Mouse (Mus musculus): ENCODE measurements around the gene 1600002K03Rik. TPM values are rescaled to one million over a fixed set of nuclear protein-coding genes. Genes with fewer than 3 reads are reported as not detected.

1600002K03Rik gene
- total and polyA plus RNA-seq, 3 experiments: 5.9 to 6.3 (median 6.0) TPM

DNA sequence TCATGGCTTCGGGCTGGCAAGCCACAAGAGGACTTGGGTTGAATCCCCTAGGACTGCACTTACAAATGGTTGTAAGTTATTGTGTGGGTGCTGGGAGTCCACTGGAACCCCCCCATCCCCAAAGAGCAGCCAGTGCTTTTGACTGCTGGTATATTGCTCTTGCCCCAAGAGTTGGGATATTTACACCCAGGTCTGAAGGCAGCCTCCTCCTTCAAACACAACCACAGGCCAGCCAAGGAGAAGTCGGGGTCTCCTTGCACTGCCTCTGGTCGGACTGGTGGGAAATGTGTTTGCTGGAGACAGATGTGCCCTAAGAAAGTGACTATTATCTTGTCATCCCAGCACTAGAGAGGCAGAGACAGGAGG lies 10.5 kb upstream of the 1600002K03Rik start:
- Histone ChIP-seq H3K4me3 (no peak overlapping the region), H3K36me3 (ENCODE audit: control insufficient read depth, insufficient read depth, low read length) (peaks cover 6% of the 10 kb centered on the region), H3K79me2 (replicated peaks; ENCODE audit: control insufficient read depth, insufficient read depth, low read length) (no peaks in the 10 kb centered on the region), H3K27me3 (ENCODE audit: control insufficient read depth, insufficient read depth, low read length) (no peaks in the 10 kb centered on the region), H3K4me1 (ENCODE audit: control insufficient read depth, insufficient read depth, low read length) (peaks cover 31% of the 10 kb centered on the region), H3K9ac (ENCODE audit: low read depth, low read length) (no peak overlapping the region), H3K27ac (peak overlapping the region; percentile 95)
- WGBS: 90% methylated on average over 3 of the region's 3 CpGs
- intact Hi-C loops (cut with DNase I): no loop called here
- peak in 1 of 2 experiments; percentile 6 for DNase-seq
- TF ChIP-seq CTCF (IDR thresholded peaks at IDR 0.05) (no peak), EP300 (IDR thresholded peaks at IDR 0.05; ENCODE audit: insufficient read depth, low read depth, low read length) (no peak), POLR2A (IDR thresholded peaks at IDR 0.05; ENCODE audit: insufficient read depth, low read depth, low read length) (no peak)

DNA sequence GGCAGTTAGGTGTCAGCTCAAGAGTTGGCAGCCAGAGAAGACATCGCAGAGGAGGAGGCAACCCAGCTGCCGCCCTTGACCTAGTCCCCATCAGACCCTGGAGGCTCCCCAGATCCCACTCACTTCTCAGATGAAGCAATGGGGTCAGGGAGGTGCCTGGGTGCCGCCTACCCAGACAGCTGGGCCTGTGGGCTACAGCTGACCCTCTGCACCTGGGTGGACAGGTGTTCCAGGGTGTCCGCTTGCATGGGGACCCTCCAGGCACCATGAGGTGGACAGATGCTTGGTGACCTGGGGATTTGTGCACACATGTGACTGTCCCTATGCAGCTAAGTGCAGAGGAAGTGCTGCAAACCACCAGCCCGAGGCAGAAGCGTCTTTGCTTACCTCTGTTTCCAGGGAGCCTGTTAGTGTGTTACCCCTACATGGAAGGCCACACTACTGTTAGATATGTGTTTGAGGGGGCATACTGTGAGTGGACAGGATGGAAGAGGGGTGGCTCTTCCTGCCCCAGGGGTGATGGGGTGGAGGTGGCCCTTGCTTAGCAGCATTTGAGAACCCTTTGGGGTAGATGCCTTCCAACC lies 9.9 kb upstream of the 1600002K03Rik start:
- DNase-seq: peak; percentile 18 to 27
- no peak overlapping the region for H3K9ac ChIP-seq (ENCODE audit: low read depth, low read length)

DNA sequence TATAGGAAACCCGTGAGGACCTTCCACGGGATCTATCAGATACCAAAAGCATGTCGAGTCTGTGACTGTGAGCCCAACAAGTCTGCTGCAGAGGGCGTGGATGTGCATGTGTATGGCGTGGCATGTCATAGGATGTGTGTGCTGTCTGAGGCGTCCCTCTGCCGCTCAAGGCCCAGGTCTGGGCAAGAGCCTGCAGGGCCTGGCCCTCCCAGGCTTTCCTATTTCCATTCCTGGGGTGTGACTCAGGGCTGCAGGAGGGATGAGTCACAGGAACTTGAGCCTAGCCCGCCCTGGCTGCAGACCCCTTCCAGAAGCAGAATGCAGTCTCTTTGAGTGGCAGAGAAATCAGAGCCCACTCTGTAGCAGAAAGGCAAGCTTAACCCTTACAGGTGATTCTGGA lies 9.0 kb upstream of the 1600002K03Rik start:
- no peak for TF ChIP-seq EP300 (IDR thresholded peaks at IDR 0.05; ENCODE audit: insufficient read depth, low read depth, low read length)
- no peak for TF ChIP-seq CTCF (IDR thresholded peaks at IDR 0.05)
- TF ChIP-seq POLR2A (IDR thresholded peaks at IDR 0.05; ENCODE audit: insufficient read depth, low read depth, low read length): no peak
- no peak overlapping the region for H3K4me3 ChIP-seq
- H3K79me2 ChIP-seq (replicated peaks; ENCODE audit: control insufficient read depth, insufficient read depth, low read length): no peaks in the 10 kb centered on the region
- peak; percentile 53 to 72 for DNase-seq
- peaks cover 29% of the 10 kb centered on the region for H3K4me1 ChIP-seq (ENCODE audit: control insufficient read depth, insufficient read depth, low read length)
- H3K27me3 ChIP-seq (ENCODE audit: control insufficient read depth, insufficient read depth, low read length): no peaks in the 10 kb centered on the region
- intact Hi-C loops (cut with DNase I): no loop called here
- peaks cover 1% of the 10 kb centered on the region; the same call in 1 of the 2 replicates for H3K36me3 ChIP-seq (ENCODE audit: control insufficient read depth, insufficient read depth, low read length)
- H3K9ac ChIP-seq (ENCODE audit: low read depth, low read length): no peak overlapping the region
- WGBS: 46% methylated on average over 8 of the region's 8 CpGs
- peak overlapping the region; percentile 74 for H3K27ac ChIP-seq

More for the DNA sequence above, 9.9 kb upstream of the 1600002K03Rik start:
- Histone ChIP-seq H3K4me1 (ENCODE audit: control insufficient read depth, insufficient read depth, low read length) (peaks cover 29% of the 10 kb centered on the region), H3K4me3 (no peak overlapping the region), H3K27me3 (ENCODE audit: control insufficient read depth, insufficient read depth, low read length) (no peaks in the 10 kb centered on the region), H3K36me3 (ENCODE audit: control insufficient read depth, insufficient read depth, low read length) (peaks cover 2% of the 10 kb centered on the region; the same call in 1 of the 2 replicates), H3K79me2 (replicated peaks; ENCODE audit: control insufficient read depth, insufficient read depth, low read length) (no peaks in the 10 kb centered on the region), H3K27ac (no peak overlapping the region; the same call in 1 of the 2 replicates)
- WGBS: 76% methylated on average over 6 of the region's 6 CpGs
- TF ChIP-seq POLR2A (IDR thresholded peaks at IDR 0.05; ENCODE audit: insufficient read depth, low read depth, low read length): no peak
- no peak for TF ChIP-seq EP300 (IDR thresholded peaks at IDR 0.05; ENCODE audit: insufficient read depth, low read depth, low read length)
- TF ChIP-seq CTCF (IDR thresholded peaks at IDR 0.05): no peak
- intact Hi-C loops (cut with DNase I): no loop called here

DNA sequence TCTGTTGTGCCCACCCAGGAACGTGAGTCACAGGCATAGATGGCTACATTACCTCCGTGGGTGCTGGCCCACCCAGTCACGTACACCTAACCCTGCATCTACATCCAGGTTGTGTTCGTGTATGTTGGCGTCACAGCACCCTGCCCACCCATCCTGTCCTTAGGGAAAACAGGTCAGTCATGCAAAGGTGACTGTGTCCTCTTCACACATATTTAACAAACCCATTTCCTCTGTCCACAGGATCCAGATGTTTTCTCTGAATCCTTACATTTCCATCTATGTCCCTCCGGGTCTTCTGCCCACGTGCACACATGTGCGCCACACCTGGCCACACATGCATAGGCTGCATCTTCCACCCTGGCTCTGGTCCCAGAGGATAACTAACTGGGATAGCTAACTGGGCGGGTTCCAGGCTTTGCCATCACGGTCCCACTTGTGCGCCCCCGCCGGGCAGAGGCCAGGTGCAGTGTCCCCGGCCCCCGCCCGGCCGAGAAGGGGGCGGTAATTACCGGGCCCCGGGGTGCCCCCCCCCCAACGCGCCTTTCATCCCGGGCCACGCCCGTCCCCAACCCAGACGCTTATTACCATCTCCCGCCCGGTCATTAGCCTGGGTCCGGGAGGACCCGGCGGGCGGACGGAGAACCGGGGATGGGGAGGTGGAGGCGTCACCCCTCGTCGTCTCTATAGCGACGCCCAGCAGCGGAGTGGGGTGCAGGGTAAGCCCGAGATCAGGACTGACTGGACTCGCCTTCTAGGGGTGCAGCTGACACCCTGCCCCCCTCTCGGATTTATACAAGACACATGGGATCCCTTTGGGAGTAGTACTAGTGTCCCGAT lies 8.4 kb upstream of the 1600002K03Rik start:
- Histone ChIP-seq H3K27ac (peak overlapping the region; percentile 74), H3K9ac (ENCODE audit: low read depth, low read length) (peak overlapping the region; percentile 37), H3K4me3 (peak overlapping the region; percentile 64), H3K4me1 (ENCODE audit: control insufficient read depth, insufficient read depth, low read length) (peaks cover 23% of the 10 kb centered on the region), H3K79me2 (replicated peaks; ENCODE audit: control insufficient read depth, insufficient read depth, low read length) (no peaks in the 10 kb centered on the region), H3K36me3 (ENCODE audit: control insufficient read depth, insufficient read depth, low read length) (peaks cover 2% of the 10 kb centered on the region; the same call in 1 of the 2 replicates), H3K27me3 (ENCODE audit: control insufficient read depth, insufficient read depth, low read length) (no peaks in the 10 kb centered on the region)
- no peak for TF ChIP-seq CTCF (IDR thresholded peaks at IDR 0.05)
- no peak for TF ChIP-seq EP300 (IDR thresholded peaks at IDR 0.05; ENCODE audit: insufficient read depth, low read depth, low read length)
- no peak for TF ChIP-seq POLR2A (IDR thresholded peaks at IDR 0.05; ENCODE audit: insufficient read depth, low read depth, low read length)
- intact Hi-C loops (cut with DNase I): no loop called here
- DNase-seq: peak in 1 of 2 experiments; percentile 54
- WGBS: 8% methylated on average over 44 of the region's 44 CpGs

DNA sequence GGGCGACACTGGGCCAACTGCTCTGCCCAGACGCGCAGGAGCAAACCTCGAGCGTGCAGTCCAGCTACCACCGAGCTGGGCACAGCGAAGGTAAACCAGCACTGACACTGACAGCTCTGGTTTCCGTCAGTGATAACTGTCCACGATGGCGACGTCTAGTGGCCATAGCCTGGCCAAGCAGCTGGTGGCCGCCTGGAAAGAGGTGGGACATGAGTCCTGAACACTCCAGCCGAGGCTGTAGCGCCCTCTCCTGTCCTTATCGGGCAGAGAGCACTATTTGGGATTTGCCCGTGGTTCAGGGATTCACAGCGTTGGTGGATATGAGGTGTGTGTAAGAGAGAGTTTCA lies 7.8 kb upstream of the 1600002K03Rik start:
- H3K9ac ChIP-seq (ENCODE audit: low read depth, low read length): peak overlapping the region; percentile 37
- H3K36me3 ChIP-seq (ENCODE audit: control insufficient read depth, insufficient read depth, low read length): peaks cover 2% of the 10 kb centered on the region; the same call in 1 of the 2 replicates
- DNase-seq: peak; percentile 96
- peaks cover 21% of the 10 kb centered on the region for H3K4me1 ChIP-seq (ENCODE audit: control insufficient read depth, insufficient read depth, low read length)
- no peaks in the 10 kb centered on the region for H3K27me3 ChIP-seq (ENCODE audit: control insufficient read depth, insufficient read depth, low read length)
- TF ChIP-seq EP300 (IDR thresholded peaks at IDR 0.05; ENCODE audit: insufficient read depth, low read depth, low read length) (peak; percentile 100), POLR2A (IDR thresholded peaks at IDR 0.05; ENCODE audit: insufficient read depth, low read depth, low read length) (peak; percentile 95), CTCF (IDR thresholded peaks at IDR 0.05) (0 out of 2 replicates have a peak, but pooled peaks have one; percentile 100)
- peak overlapping the region; percentile 74 for H3K27ac ChIP-seq
- H3K79me2 ChIP-seq (replicated peaks; ENCODE audit: control insufficient read depth, insufficient read depth, low read length): no peaks in the 10 kb centered on the region
- intact Hi-C loops (cut with DNase I): loop anchor here (1.0 to 5.0 kb wide), 2 partner anchors 20 to 313 kb away; partner anchors contain the start of gene Ptbp1
- WGBS: under 1% methylated on average over 17 of the region's 17 CpGs
- H3K4me3 ChIP-seq: peak overlapping the region; percentile 64
